Mouse (Mus musculus): ENCODE measurements around the gene Pld2. TPM values are rescaled to one million over a fixed set of nuclear protein-coding genes. Genes with fewer than 3 reads are reported as not detected.

Pld2 gene
- polyA plus RNA-seq, 1 experiment from 2014 or later = 1.6 TPM

GRCm38 (mm10) chr11:70606717-70607116 is 66.9 kb downstream of the Pld2 start:
- Histone ChIP-seq H3K9ac (replicated peaks) (no peak overlapping the region), H3K4me2 (ENCODE audit: low read depth, low read length) (no peak overlapping the region), H3K4me3 (ENCODE audit: low read depth, low read length) (no peak overlapping the region), H3K27me3 (ENCODE audit: insufficient read depth, low read length) (no peaks in the 10 kb centered on the region), H3K36me3 (replicated peaks; ENCODE audit: insufficient read depth, low read length) (peaks cover 32% of the 10 kb centered on the region), H3K27ac (ENCODE audit: low read depth) (no peak overlapping the region), H3K9me3 (ENCODE audit: low read length) (no peaks in the 10 kb centered on the region), H3K4me1 (ENCODE audit: insufficient read depth) (no peaks in the 10 kb centered on the region)
- ATAC-seq (no peak), DNase-seq (no peak)
- no peak for TF ChIP-seq CTCF (IDR thresholded peaks at IDR 0.05; ENCODE audit: low read depth)
- no peak for TF ChIP-seq EP300 (IDR thresholded peaks at IDR 0.05; ENCODE audit: low read depth)
- WGBS (ENCODE audit: insufficient replicate concordance) = 85% methylated on average over 12 of the region's 12 CpGs

GRCm38 (mm10) chr11:70607611-70608010 is 67.7 kb downstream of the Pld2 start:
- DNase-seq (no peak), ATAC-seq (no peak)
- TF ChIP-seq EP300 (IDR thresholded peaks at IDR 0.05; ENCODE audit: low read depth) (no peak), CTCF (IDR thresholded peaks at IDR 0.05; ENCODE audit: low read depth) (no peak)
- no peaks in the 10 kb centered on the region for H3K27me3 ChIP-seq (ENCODE audit: insufficient read depth, low read length)
- no peaks in the 10 kb centered on the region for H3K9me3 ChIP-seq (ENCODE audit: low read length)
- H3K4me2 ChIP-seq (ENCODE audit: low read depth, low read length) = no peak overlapping the region
- H3K4me1 ChIP-seq (ENCODE audit: insufficient read depth) = no peaks in the 10 kb centered on the region
- H3K4me3 ChIP-seq (ENCODE audit: low read depth, low read length) = no peak overlapping the region
- H3K27ac ChIP-seq (ENCODE audit: low read depth) = no peak overlapping the region
- H3K36me3 ChIP-seq (replicated peaks; ENCODE audit: insufficient read depth, low read length) = peaks cover 37% of the 10 kb centered on the region
- no peak overlapping the region for H3K9ac ChIP-seq (replicated peaks)
- 78% methylated on average over 9 of the region's 9 CpGs for WGBS (ENCODE audit: insufficient replicate concordance)

Other genes starting within 250 kb of the Pld2 start
- 0.08 TPM in 1 of 2 replicates, not detected in the other for gene Alox12e, start 217.4 kb upstream of the Pld2 start, polyA plus RNA-seq (2015; fragmentation: Nextera tagmentation; extraction: Ambion mirVana)
- 0.49 and 0.56 TPM in 2 replicates for gene Alox15, start 188.0 kb upstream of the Pld2 start, polyA plus RNA-seq (2015; fragmentation: Nextera tagmentation; extraction: Ambion mirVana)
- gene Pelp1, start 130.0 kb upstream of the Pld2 start, polyA plus RNA-seq (2015; fragmentation: Nextera tagmentation; extraction: Ambion mirVana) = 6.1 and 6.4 TPM in 2 replicates
- gene Arrb2, start 107.4 kb upstream of the Pld2 start, polyA plus RNA-seq (2015; fragmentation: Nextera tagmentation; extraction: Ambion mirVana) = 20.0 and 21.8 TPM in 2 replicates
- gene Med11, start 88.1 kb upstream of the Pld2 start, polyA plus RNA-seq (2015; fragmentation: Nextera tagmentation; extraction: Ambion mirVana) = 14.3 and 15.1 TPM in 2 replicates
- gene Zmynd15, start 80.6 kb upstream of the Pld2 start, polyA plus RNA-seq (2015; fragmentation: Nextera tagmentation; extraction: Ambion mirVana) = 0.59 and 0.70 TPM in 2 replicates
- 9.2 and 9.4 TPM in 2 replicates for gene Cxcl16, start 80.1 kb upstream of the Pld2 start, polyA plus RNA-seq (2015; fragmentation: Nextera tagmentation; extraction: Ambion mirVana)
- 1.7 and 2.8 TPM in 2 replicates for gene Tm4sf5, start 34.8 kb upstream of the Pld2 start, polyA plus RNA-seq (2015; fragmentation: Nextera tagmentation; extraction: Ambion mirVana)
- gene Vmo1, start 25.4 kb upstream of the Pld2 start, polyA plus RNA-seq (2015; fragmentation: Nextera tagmentation; extraction: Ambion mirVana) = 1.0 and 1.4 TPM in 2 replicates
- 28.0 and 30.8 TPM in 2 replicates for gene Gltpd2, start 20.9 kb upstream of the Pld2 start, polyA plus RNA-seq (2015; fragmentation: Nextera tagmentation; extraction: Ambion mirVana)
- 317 and 325 TPM in 2 replicates for gene Psmb6, start 14.7 kb upstream of the Pld2 start, polyA plus RNA-seq (2015; fragmentation: Nextera tagmentation; extraction: Ambion mirVana)
- not detected in 2 replicates for gene Gm40193, start 7.1 kb upstream of the Pld2 start, polyA plus RNA-seq (2015; fragmentation: Nextera tagmentation; extraction: Ambion mirVana)
- gene Mink1, start 22.8 kb downstream of the Pld2 start, polyA plus RNA-seq (2015; fragmentation: Nextera tagmentation; extraction: Ambion mirVana) = 3.7 and 3.9 TPM in 2 replicates
- gene 4930544D05Rik, start 75.8 kb downstream of the Pld2 start, polyA plus RNA-seq (2015; fragmentation: Nextera tagmentation; extraction: Ambion mirVana) = not detected in 2 replicates
- 0.19 TPM in 1 of 2 replicates, not detected in the other for gene Chrne, start 79.2 kb downstream of the Pld2 start, polyA plus RNA-seq (2015; fragmentation: Nextera tagmentation; extraction: Ambion mirVana)
- gene Gp1ba, start 99.1 kb downstream of the Pld2 start, polyA plus RNA-seq (2015; fragmentation: Nextera tagmentation; extraction: Ambion mirVana) = 3.5 and 4.1 TPM in 2 replicates
- gene Rnf167, start 107.2 kb downstream of the Pld2 start, polyA plus RNA-seq (2015; fragmentation: Nextera tagmentation; extraction: Ambion mirVana) = 54.8 and 55.3 TPM in 2 replicates
- 140 and 143 TPM in 2 replicates for gene Slc25a11, start 107.4 kb downstream of the Pld2 start, polyA plus RNA-seq (2015; fragmentation: Nextera tagmentation; extraction: Ambion mirVana)
- gene Pfn1, start 114.6 kb downstream of the Pld2 start, polyA plus RNA-seq (2015; fragmentation: Nextera tagmentation; extraction: Ambion mirVana) = 918 and 940 TPM in 2 replicates
- 4.0 and 21.3 TPM in 2 replicates for gene Eno3, start 117.1 kb downstream of the Pld2 start, polyA plus RNA-seq (2015; fragmentation: Nextera tagmentation; extraction: Ambion mirVana)
- 36.6 and 42.1 TPM in 2 replicates for gene Spag7, start 129.4 kb downstream of the Pld2 start, polyA plus RNA-seq (2015; fragmentation: Nextera tagmentation; extraction: Ambion mirVana)
- gene Camta2, start 148.0 kb downstream of the Pld2 start, polyA plus RNA-seq (2015; fragmentation: Nextera tagmentation; extraction: Ambion mirVana) = 2.8 and 3.4 TPM in 2 replicates
- gene Inca1, start 160.1 kb downstream of the Pld2 start, polyA plus RNA-seq (2015; fragmentation: Nextera tagmentation; extraction: Ambion mirVana) = 8.3 and 10.8 TPM in 2 replicates
- 1.8 and 2.2 TPM in 2 replicates for gene Kif1c, start 160.5 kb downstream of the Pld2 start, polyA plus RNA-seq (2015; fragmentation: Nextera tagmentation; extraction: Ambion mirVana)
- 1.9 and 2.0 TPM in 2 replicates for gene Zfp3, start 224.1 kb downstream of the Pld2 start, polyA plus RNA-seq (2015; fragmentation: Nextera tagmentation; extraction: Ambion mirVana)